Mouse (Mus musculus) lung, adult 2 months (tissue): ENCODE results near the gene Ngb. TPM values are rescaled to one million over a fixed set of nuclear protein-coding genes. Genes with fewer than 3 reads are reported as not detected.

Experiments used
- DNase-seq: peaks from one replicate; pipeline ENCODE4 v3.0.0; 2022
- H3K4me1 ChIP-seq: fragments of 200-500 bp; 2 replicates; pipeline ENCODE4 v1.6.1; 2011; ENCODE audit warnings: low read length; ENCODE audit not compliant: control insufficient read depth, insufficient read depth
- H3K4me3 ChIP-seq: fragments of 200-500 bp; replicated peaks from 2 replicates; pipeline ENCODE3; 2011; ENCODE audit warnings: low read depth, mild to moderate bottlenecking, control low read depth, low read length; ENCODE audit errors: extremely low read depth
- CTCF ChIP-seq: fragments of 200-500 bp; IDR thresholded peaks from 2 replicates; pipeline ENCODE4 v1.5.1; 2011; ENCODE audit warnings: mild to moderate bottlenecking, low read length, control low read depth; ENCODE audit not compliant: insufficient read depth
- POLR2A ChIP-seq: fragments of 200-500 bp; IDR thresholded peaks from 2 replicates; pipeline ENCODE4 v1.6.1; 2011; ENCODE audit warnings: low read depth, mild to moderate bottlenecking, control low read depth, low read length, borderline replicate concordance; ENCODE audit errors: extremely low read depth
- WGBS: fragments of 180-500 bp; shearing (Covaris S2); methylation state at CpG from one replicate; pipeline ENCODE4 v1.1.7; 2018; 5-methylcytosine and 5-hydroxymethylcytosine counted together
- polyA plus RNA-seq: library from polyadenylated mRNA; depleted of rRNA; stranded (reverse); fragments of >200 nt; gene quantifications from 2 replicates; pipeline ENCODE4 v1.2.3, GENCODE M21; 2012

Gene Ngb
- polyA plus RNA-seq, 1 experiment = 4.8 TPM

GRCm38 (mm10) chr12:87100331-87100730 lies 2.0 kb downstream of the Ngb start:
- Histone ChIP-seq H3K4me3 (no peak overlapping the region), H3K4me1 (no peaks in the 10 kb centered on the region; the same call in 1 of the 2 replicates)
- 74% methylated on average over 4 of the region's 4 CpGs for WGBS
- TF ChIP-seq POLR2A = no peak
- no peak for TF ChIP-seq CTCF
- no peak for DNase-seq

- no peak overlapping the region for H3K4me3 ChIP-seq
- DNase-seq = no peak
- WGBS = 47% methylated on average over 6 of the region's 6 CpGs
- no peak for TF ChIP-seq POLR2A
- TF ChIP-seq CTCF = no peak
- no peaks in the 10 kb centered on the region for H3K4me1 ChIP-seq
Measured at GRCm38 (mm10) chr12:87093671-87094070, 8.7 kb downstream of the Ngb start.

- no peaks in the 10 kb centered on the region for H3K4me1 ChIP-seq
- TF ChIP-seq CTCF (no peak), POLR2A (no peak)
- no peak overlapping the region for H3K4me3 ChIP-seq
- DNase-seq = no peak
- 62% methylated on average over 4 of the region's 4 CpGs for WGBS
Measured at GRCm38 (mm10) chr12:87093249-87093648, 9.1 kb downstream of the Ngb start.

- no peak overlapping the region for H3K4me3 ChIP-seq
- TF ChIP-seq POLR2A (no peak), CTCF (no peak)
- H3K4me1 ChIP-seq = no peaks in the 10 kb centered on the region
- DNase-seq = no peak
- WGBS = 53% methylated on average over 2 of the region's 2 CpGs
Measured at GRCm38 (mm10) chr12:87091916-87092315, 10.4 kb downstream of the Ngb start.

- 77% methylated on average over 2 of the region's 2 CpGs for WGBS
- Histone ChIP-seq H3K4me1 (no peaks in the 10 kb centered on the region), H3K4me3 (no peak overlapping the region)
- DNase-seq = no peak
- no peak for TF ChIP-seq CTCF
- TF ChIP-seq POLR2A = no peak
Measured at GRCm38 (mm10) chr12:87089701-87090100, 12.6 kb downstream of the Ngb start.

GRCm38 (mm10) chr12:87089255-87089654 lies 13.1 kb downstream of the Ngb start:
- DNase-seq = no peak
- TF ChIP-seq CTCF (no peak), POLR2A (no peak)
- Histone ChIP-seq H3K4me1 (no peaks in the 10 kb centered on the region), H3K4me3 (no peak overlapping the region)
- WGBS = 65% methylated on average over 4 of the region's 4 CpGs

- no peak for DNase-seq
- Histone ChIP-seq H3K4me1 (no peaks in the 10 kb centered on the region), H3K4me3 (no peak overlapping the region)
- TF ChIP-seq CTCF (no peak), POLR2A (no peak)
- 41% methylated on average over 4 of the region's 4 CpGs for WGBS
Measured at GRCm38 (mm10) chr12:87088331-87088730, 14.0 kb downstream of the Ngb start.

- no peaks in the 10 kb centered on the region for H3K4me1 ChIP-seq
- 54% methylated on average over 7 of the region's 7 CpGs for WGBS
- H3K4me3 ChIP-seq = no peak overlapping the region
- DNase-seq = no peak
- TF ChIP-seq CTCF (no peak), POLR2A (no peak)
Measured at GRCm38 (mm10) chr12:87087236-87087635, 15.1 kb downstream of the Ngb start.

GRCm38 (mm10) chr12:87082797-87083196 lies 19.5 kb downstream of the Ngb start:
- TF ChIP-seq CTCF (no peak), POLR2A (no peak)
- DNase-seq = no peak
- no peaks in the 10 kb centered on the region for H3K4me1 ChIP-seq
- 63% methylated on average over 8 of the region's 8 CpGs for WGBS
- no peak overlapping the region for H3K4me3 ChIP-seq

GRCm38 (mm10) chr12:87076610-87077009 lies 25.7 kb downstream of the Ngb start:
- TF ChIP-seq CTCF = no peak
- TF ChIP-seq POLR2A = no peak
- no peak for DNase-seq
- 85% methylated on average over 2 of the region's 2 CpGs for WGBS
- no peaks in the 10 kb centered on the region for H3K4me1 ChIP-seq
- no peak overlapping the region for H3K4me3 ChIP-seq

- 56% methylated on average over 5 of the region's 5 CpGs for WGBS
- Histone ChIP-seq H3K4me1 (no peaks in the 10 kb centered on the region), H3K4me3 (no peak overlapping the region)
- TF ChIP-seq POLR2A (no peak), CTCF (no peak)
- no peak for DNase-seq
Measured at GRCm38 (mm10) chr12:87070520-87070919, 31.8 kb downstream of the Ngb start.
